Mouse (Mus musculus) heart, embryonic 14.5 days (tissue): Measurements from ENCODE around the gene Trib3. TPM values are rescaled to one million over a fixed set of nuclear protein-coding genes. Genes with fewer than 3 reads are reported as not detected.
"Not testable (repeated sequence)": the region's sequence is repeated elsewhere in the genome, so short reads cannot be mapped to it uniquely, and the experiment has no call there.

Experiments used
- ATAC-seq: fragments of 200-750 bp; cut with Nextera tagmentation; 2 replicates; pipeline ENCODE4 v1.8.0; 2017; ENCODE audit warnings: low read depth, moderate TSS enrichment; ENCODE audit not compliant: insufficient number of reproducible peaks, insufficient read depth, low FRiP score
- H3K27ac ChIP-seq, 2 experiments: fragments of 200-500 bp in 1 of 2; fragments of 300-500 bp in 1 of 2; sonication (generic) in 1 of 2; replicated peaks in 1 of 2; 2 replicates each; pipeline ENCODE4 v1.5.1; 2012 to 2014; ENCODE audit warnings: low read depth in 2 of 2, low read length in 2 of 2, control low read depth in 1 of 2, mild to moderate bottlenecking in 1 of 2, mixed read lengths in 1 of 2; ENCODE audit not compliant: control insufficient read depth in 1 of 2, insufficient read depth in 1 of 2
- H3K27me3 ChIP-seq: fragments of 300-500 bp; sonication (generic); 2 replicates; pipeline ENCODE4 v1.6.1; 2014; ENCODE audit warnings: mild to moderate bottlenecking, low read length, control low read depth; ENCODE audit not compliant: control insufficient read depth, insufficient read depth
- H3K36me3 ChIP-seq: fragments of 300-500 bp; sonication (generic); 2 replicates; pipeline ENCODE4 v1.6.1; 2014; ENCODE audit warnings: mild to moderate bottlenecking, control low read depth, low read length, mixed read lengths; ENCODE audit not compliant: control insufficient read depth, insufficient read depth
- H3K4me1 ChIP-seq, 2 experiments: fragments of 200-500 bp in 1 of 2; fragments of 300-500 bp in 1 of 2; sonication (generic) in 1 of 2; 2 replicates each; pipeline ENCODE4 v1.6.1; 2012 to 2014; ENCODE audit warnings: low read length in 2 of 2, control low read depth in 1 of 2, mixed read lengths in 1 of 2; ENCODE audit not compliant: control insufficient read depth in 2 of 2, insufficient read depth in 2 of 2
- H3K4me2 ChIP-seq: fragments of 300-500 bp; sonication (generic); 2 replicates; pipeline ENCODE4 v1.6.1; 2014; ENCODE audit warnings: mild to moderate bottlenecking, low read length
- H3K4me3 ChIP-seq, 2 experiments: fragments of 200-500 bp in 1 of 2; fragments of 300-500 bp in 1 of 2; sonication (generic) in 1 of 2; 2 replicates each; pipeline ENCODE4 v1.5.1; 2012 to 2014; ENCODE audit warnings: low read length in 2 of 2, mild to moderate bottlenecking in 2 of 2, control low read depth in 1 of 2, low read depth in 1 of 2, moderate library complexity in 1 of 2; ENCODE audit not compliant: control insufficient read depth in 1 of 2, insufficient read depth in 1 of 2
- H3K9ac ChIP-seq: fragments of 300-500 bp; sonication (generic); 2 replicates; pipeline ENCODE4 v1.6.1; 2014; ENCODE audit warnings: mild to moderate bottlenecking, low read length
- H3K9me3 ChIP-seq: fragments of 300-500 bp; sonication (generic); 2 replicates; pipeline ENCODE4 v1.6.1; 2016; ENCODE audit warnings: low read length, control low read depth; ENCODE audit not compliant: control insufficient read depth
- WGBS: fragments of 180-500 bp; shearing (Covaris S2); extraction: QIAGEN DNeasy Blood & Tissue Kit; methylation state at CpG from one replicate; pipeline ENCODE4 v1.1.7; 2014; 5-methylcytosine and 5-hydroxymethylcytosine counted together
- polyA plus RNA-seq: library from polyadenylated mRNA; unstranded; fragments of >200 nt; fragmentation: Nextera tagmentation; extraction: Ambion mirVana; gene quantifications from 2 replicates; pipeline ENCODE4 v1.2.1, GENCODE M21; 2014

Trib3 gene
- polyA plus RNA-seq, 1 experiment from 2014 or later, result 1.8 TPM

GRCm38 (mm10) chr2:152359616-152360015, 15.8 kb upstream of the Trib3 start:
- H3K27me3 ChIP-seq, result no peaks in the 10 kb centered on the region
- no peaks in the 10 kb centered on the region for H3K36me3 ChIP-seq
- no peak for ATAC-seq
- H3K4me3 ChIP-seq, result no peak overlapping the region
- peak overlapping the region; percentile 21; the same call in 1 of the 2 replicates for H3K9ac ChIP-seq
- H3K9me3 ChIP-seq, result no peaks in the 10 kb centered on the region
- WGBS, result 47% methylated on average over 5 of the region's 5 CpGs
- H3K27ac ChIP-seq, result peak overlapping the region; percentile 27 to 53; a peak in 3 of 4 replicates
- H3K4me1 ChIP-seq, result peaks cover 18 to 20% of the 10 kb centered on the region in 2 experiments
- no peak overlapping the region for H3K4me2 ChIP-seq

GRCm38 (mm10) chr2:152358977-152359376, 15.1 kb upstream of the Trib3 start:
- WGBS, result 81% methylated on average over 5 of the region's 5 CpGs
- not testable (repeated sequence) for H3K4me3 ChIP-seq

GRCm38 (mm10) chr2:152357254-152357653, 13.4 kb upstream of the Trib3 start:
- H3K36me3 ChIP-seq, result no peaks in the 10 kb centered on the region
- peaks cover 12 to 14% of the 10 kb centered on the region in 2 experiments for H3K4me1 ChIP-seq
- H3K27ac ChIP-seq, result no peak overlapping the region
- no peaks in the 10 kb centered on the region for H3K9me3 ChIP-seq
- H3K9ac ChIP-seq, result no peak overlapping the region
- no peak overlapping the region for H3K4me2 ChIP-seq
- no peaks in the 10 kb centered on the region for H3K27me3 ChIP-seq
- no peak overlapping the region for H3K4me3 ChIP-seq
- 84% methylated on average over 3 of the region's 3 CpGs for WGBS
- ATAC-seq, result no peak

More at GRCm38 (mm10) chr2:152358977-152359376, 15.1 kb upstream of the Trib3 start:
- H3K9ac ChIP-seq, ATAC-seq, H3K36me3 ChIP-seq, H3K9me3 ChIP-seq, H3K4me2 ChIP-seq, H3K27ac ChIP-seq, H3K27me3 ChIP-seq: not testable (repeated sequence)
- H3K4me1 ChIP-seq, result peaks cover 18 to 19% of the 10 kb centered on the region in 2 experiments

- Histone ChIP-seq H3K9me3 (no peaks in the 10 kb centered on the region), H3K27me3 (no peaks in the 10 kb centered on the region), H3K9ac (no peak overlapping the region), H3K36me3 (no peaks in the 10 kb centered on the region), H3K4me1 (peaks cover 6 to 7% of the 10 kb centered on the region in 2 experiments; a peak in 3 of 4 replicates), H3K4me2 (no peak overlapping the region), H3K4me3 (no peak overlapping the region), H3K27ac (no peak overlapping the region)
- WGBS, result 86% methylated on average over 8 of the region's 8 CpGs
- ATAC-seq, result peak; percentile 57
Observed at GRCm38 (mm10) chr2:152349842-152350540, 6.2 kb upstream of the Trib3 start.

- Histone ChIP-seq H3K36me3 (no peaks in the 10 kb centered on the region), H3K9ac (no peak overlapping the region), H3K4me2 (no peak overlapping the region), H3K27me3 (no peaks in the 10 kb centered on the region), H3K4me1 (peaks cover 11 to 12% of the 10 kb centered on the region in 2 experiments), H3K4me3 (no peak overlapping the region), H3K9me3 (no peaks in the 10 kb centered on the region), H3K27ac (no peak overlapping the region)
- ATAC-seq, result no peak
- 92% methylated on average over 6 of the region's 6 CpGs for WGBS
Observed at GRCm38 (mm10) chr2:152349205-152349604, 5.4 kb upstream of the Trib3 start.

GRCm38 (mm10) chr2:152347722-152348121, 3.9 kb upstream of the Trib3 start:
- H3K27me3 ChIP-seq, result no peaks in the 10 kb centered on the region
- no peak overlapping the region for H3K9ac ChIP-seq
- H3K27ac ChIP-seq, result no peak overlapping the region
- no peak for ATAC-seq
- H3K4me3 ChIP-seq, result no peak overlapping the region
- H3K4me2 ChIP-seq, result no peak overlapping the region
- no peaks in the 10 kb centered on the region for H3K36me3 ChIP-seq
- WGBS, result 78% methylated on average over 2 of the region's 2 CpGs
- no peaks in the 10 kb centered on the region for H3K9me3 ChIP-seq
- H3K4me1 ChIP-seq, result peaks cover 12 to 18% of the 10 kb centered on the region in 2 experiments

- H3K27ac ChIP-seq, result no peak overlapping the region
- no peak for ATAC-seq
- WGBS, result 18% methylated on average over 9 of the region's 9 CpGs
- no peaks in the 10 kb centered on the region for H3K36me3 ChIP-seq
- H3K27me3 ChIP-seq, result no peaks in the 10 kb centered on the region
- no peak overlapping the region for H3K4me3 ChIP-seq
- H3K4me1 ChIP-seq, result peaks cover 12 to 18% of the 10 kb centered on the region in 2 experiments
- H3K9ac ChIP-seq, result peak overlapping the region; percentile 8; the same call in 1 of the 2 replicates
- no peak overlapping the region for H3K4me2 ChIP-seq
- no peaks in the 10 kb centered on the region for H3K9me3 ChIP-seq
Observed at GRCm38 (mm10) chr2:152346776-152347465, 3.1 kb upstream of the Trib3 start.
